Mouse (Mus musculus) liver, postnatal 0 days (tissue): ENCODE measurements around the gene Tnip1.

Source experiments
- CTCF ChIP-seq: sonication (generic); IDR thresholded peaks from 2 replicates; pipeline ENCODE4 v1.5.1; 2016; ENCODE audit warnings: antibody characterized with exemption, low read depth
- EP300 ChIP-seq: IDR thresholded peaks from 2 replicates; pipeline ENCODE4 v1.6.1; 2016; ENCODE audit warnings: antibody characterized with exemption, low read depth, mild to moderate bottlenecking

DNA sequence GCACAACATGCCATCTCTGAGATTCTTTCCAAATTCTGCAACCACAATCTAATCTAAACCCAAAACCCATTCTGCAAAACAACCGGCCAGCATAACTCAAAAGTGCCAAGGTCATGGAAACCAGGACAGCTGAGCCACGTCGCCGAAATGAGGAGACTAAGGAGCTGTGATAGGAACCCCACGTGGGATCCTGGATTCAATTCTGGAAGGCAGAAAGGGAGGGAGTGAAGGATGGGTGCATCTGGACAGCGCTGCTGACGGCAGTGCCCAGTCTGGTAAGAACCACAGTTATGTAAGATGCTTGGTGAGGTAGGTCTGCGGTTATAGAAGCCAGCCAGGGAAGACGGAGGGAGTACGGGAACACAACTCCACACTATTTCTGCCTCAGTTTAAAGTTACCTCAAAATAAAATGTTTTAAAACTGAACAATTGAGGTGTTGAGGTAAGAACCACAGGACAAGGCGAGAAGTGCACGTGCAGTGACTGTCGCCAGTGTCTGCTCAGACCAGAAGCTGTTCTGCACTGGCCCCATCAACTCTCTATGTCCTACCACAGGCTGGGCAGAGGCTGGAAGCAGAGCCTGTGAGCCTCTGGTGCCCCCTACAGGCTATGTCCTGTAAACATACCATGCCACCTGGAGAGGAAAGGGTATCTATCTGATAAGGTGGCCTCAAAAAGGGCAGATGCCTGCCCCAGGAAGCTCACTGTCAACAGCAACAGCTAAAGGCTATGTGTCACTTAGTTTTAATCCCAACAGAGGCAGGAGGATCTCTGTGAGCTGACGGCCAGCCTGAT, 35.2 kb downstream of the Tnip1 start:
- peak; percentile 96 for TF ChIP-seq CTCF
- TF ChIP-seq EP300: no peak
